Mouse (Mus musculus): ENCODE measurements around the gene Hoxa10. TPM values are rescaled to one million over a fixed set of nuclear protein-coding genes. Genes with fewer than 3 reads are reported as not detected.

Hoxa10 gene
- polyA plus RNA-seq, 1 experiment from 2014 or later: 294 TPM

GRCm38 (mm10) chr6:52270494-52271480 lies 30.1 kb upstream of the Hoxa10 start:
- Histone ChIP-seq H3K27me3 (peaks cover 75% of the 10 kb centered on the region), H3K4me1 (replicated peaks) (peaks cover 56% of the 10 kb centered on the region), H3K4me2 (peak overlapping the region; percentile 24; the same call in 1 of the 2 replicates), H3K9me3 (no peaks in the 10 kb centered on the region), H3K27ac (0 out of 2 replicates have a peak overlapping the region, but pooled peaks have one; percentile 29), H3K9ac (replicated peaks) (no peak overlapping the region), H3K36me3 (no peaks in the 10 kb centered on the region), H3K4me3 (replicated peaks) (no peak overlapping the region)
- no peak for ATAC-seq (ENCODE audit: insufficient number of reproducible peaks, insufficient read depth, low FRiP score, low TSS enrichment, low read depth)
- WGBS: 3% methylated on average over 23 of the region's 23 CpGs

- peak overlapping the region; percentile 46 for H3K4me2 ChIP-seq
- H3K27ac ChIP-seq: 0 out of 2 replicates have a peak overlapping the region, but pooled peaks have one; percentile 29
- no peak for ATAC-seq (ENCODE audit: insufficient number of reproducible peaks, insufficient read depth, low FRiP score, low TSS enrichment, low read depth)
- no peaks in the 10 kb centered on the region for H3K9me3 ChIP-seq
- H3K27me3 ChIP-seq: peaks cover 76% of the 10 kb centered on the region
- WGBS: 4% methylated on average over 3 of the region's 3 CpGs
- H3K9ac ChIP-seq (replicated peaks): no peak overlapping the region; the same call in 1 of the 2 replicates
- H3K36me3 ChIP-seq: no peaks in the 10 kb centered on the region
- H3K4me1 ChIP-seq (replicated peaks): peaks cover 47% of the 10 kb centered on the region
- H3K4me3 ChIP-seq (replicated peaks): no peak overlapping the region
These were observed 28.1 kb upstream of the Hoxa10 start for GRCm38 (mm10) chr6:52268756-52269155.

- 6% methylated on average over 7 of the region's 7 CpGs for WGBS
These were observed 27.7 kb upstream of the Hoxa10 start for GRCm38 (mm10) chr6:52268341-52268740.

GRCm38 (mm10) chr6:52267691-52268090 lies 27.0 kb upstream of the Hoxa10 start:
- peak overlapping the region; percentile 46 for H3K4me2 ChIP-seq
- H3K9ac ChIP-seq (replicated peaks): peak overlapping the region; percentile 49; the same call in 1 of the 2 replicates
- no peak overlapping the region for H3K27ac ChIP-seq
- peaks cover 71% of the 10 kb centered on the region for H3K27me3 ChIP-seq
- no peak overlapping the region for H3K4me3 ChIP-seq (replicated peaks)
- no peaks in the 10 kb centered on the region for H3K9me3 ChIP-seq
- 11% methylated on average over 3 of the region's 3 CpGs for WGBS
- ATAC-seq (ENCODE audit: insufficient number of reproducible peaks, insufficient read depth, low FRiP score, low TSS enrichment, low read depth): no peak
- no peaks in the 10 kb centered on the region for H3K36me3 ChIP-seq
- H3K4me1 ChIP-seq (replicated peaks): peaks cover 36% of the 10 kb centered on the region

More at GRCm38 (mm10) chr6:52268341-52268740, 27.7 kb upstream of the Hoxa10 start:
- no peaks in the 10 kb centered on the region for H3K9me3 ChIP-seq
- H3K4me3 ChIP-seq (replicated peaks): no peak overlapping the region
- no peaks in the 10 kb centered on the region for H3K36me3 ChIP-seq
- H3K4me2 ChIP-seq: peak overlapping the region; percentile 46
- H3K27ac ChIP-seq: 0 out of 2 replicates have a peak overlapping the region, but pooled peaks have one; percentile 29
- H3K27me3 ChIP-seq: peaks cover 73% of the 10 kb centered on the region
- peaks cover 43% of the 10 kb centered on the region for H3K4me1 ChIP-seq (replicated peaks)
- peak overlapping the region; percentile 49; the same call in 1 of the 2 replicates for H3K9ac ChIP-seq (replicated peaks)
- no peak for ATAC-seq (ENCODE audit: insufficient number of reproducible peaks, insufficient read depth, low FRiP score, low TSS enrichment, low read depth)

GRCm38 (mm10) chr6:52267221-52267620 lies 26.6 kb upstream of the Hoxa10 start:
- Histone ChIP-seq H3K27me3 (peaks cover 71% of the 10 kb centered on the region), H3K27ac (no peak overlapping the region), H3K36me3 (no peaks in the 10 kb centered on the region), H3K4me2 (peak overlapping the region; percentile 96), H3K9me3 (no peaks in the 10 kb centered on the region), H3K4me1 (replicated peaks) (peaks cover 35% of the 10 kb centered on the region), H3K9ac (replicated peaks) (peak overlapping the region; percentile 99), H3K4me3 (replicated peaks) (no peak overlapping the region; the same call in 1 of the 2 replicates)
- WGBS: 21% methylated on average over 5 of the region's 5 CpGs
- ATAC-seq (ENCODE audit: insufficient number of reproducible peaks, insufficient read depth, low FRiP score, low TSS enrichment, low read depth): no peak

GRCm38 (mm10) chr6:52266666-52266985 lies 26.0 kb upstream of the Hoxa10 start:
- H3K4me3 ChIP-seq (replicated peaks): peak overlapping the region; percentile 99
- peak overlapping the region; percentile 99 for H3K9ac ChIP-seq (replicated peaks)
- no peaks in the 10 kb centered on the region for H3K9me3 ChIP-seq
- H3K27me3 ChIP-seq: peaks cover 74% of the 10 kb centered on the region
- peak overlapping the region; percentile 96 for H3K4me2 ChIP-seq
- H3K4me1 ChIP-seq (replicated peaks): peaks cover 35% of the 10 kb centered on the region
- no peak for ATAC-seq (ENCODE audit: insufficient number of reproducible peaks, insufficient read depth, low FRiP score, low TSS enrichment, low read depth)
- WGBS: under 1% methylated on average over 9 of the region's 9 CpGs
- no peaks in the 10 kb centered on the region for H3K36me3 ChIP-seq
- peak overlapping the region; percentile 98 for H3K27ac ChIP-seq

GRCm38 (mm10) chr6:52265913-52266665 lies 25.4 kb upstream of the Hoxa10 start:
- Histone ChIP-seq H3K9ac (replicated peaks) (peak overlapping the region; percentile 99), H3K4me1 (replicated peaks) (peaks cover 34% of the 10 kb centered on the region), H3K4me2 (peak overlapping the region; percentile 96), H3K27me3 (peaks cover 74% of the 10 kb centered on the region), H3K27ac (peak overlapping the region; percentile 98), H3K36me3 (no peaks in the 10 kb centered on the region), H3K4me3 (replicated peaks) (peak overlapping the region; percentile 99), H3K9me3 (no peaks in the 10 kb centered on the region)
- ATAC-seq (ENCODE audit: insufficient number of reproducible peaks, insufficient read depth, low FRiP score, low TSS enrichment, low read depth): no peak
- WGBS: under 1% methylated on average over 19 of the region's 19 CpGs

GRCm38 (mm10) chr6:52265306-52265912 lies 24.8 kb upstream of the Hoxa10 start:
- Histone ChIP-seq H3K27me3 (peaks cover 71% of the 10 kb centered on the region), H3K9ac (replicated peaks) (peak overlapping the region; percentile 99), H3K36me3 (no peaks in the 10 kb centered on the region), H3K4me2 (peak overlapping the region; percentile 96), H3K27ac (peak overlapping the region; percentile 98), H3K4me1 (replicated peaks) (peaks cover 30% of the 10 kb centered on the region), H3K9me3 (no peaks in the 10 kb centered on the region), H3K4me3 (replicated peaks) (peak overlapping the region; percentile 99)
- no peak for ATAC-seq (ENCODE audit: insufficient number of reproducible peaks, insufficient read depth, low FRiP score, low TSS enrichment, low read depth)
- under 1% methylated on average over 18 of the region's 18 CpGs for WGBS

GRCm38 (mm10) chr6:52264106-52264790 lies 23.6 kb upstream of the Hoxa10 start:
- H3K9me3 ChIP-seq: no peaks in the 10 kb centered on the region
- ATAC-seq (ENCODE audit: insufficient number of reproducible peaks, insufficient read depth, low FRiP score, low TSS enrichment, low read depth): no peak
- peaks cover 67% of the 10 kb centered on the region for H3K27me3 ChIP-seq
- no peaks in the 10 kb centered on the region for H3K36me3 ChIP-seq
- 6% methylated on average over 5 of the region's 5 CpGs for WGBS
- H3K4me1 ChIP-seq (replicated peaks): peaks cover 35% of the 10 kb centered on the region
- peak overlapping the region; percentile 98 for H3K27ac ChIP-seq
- peak overlapping the region; percentile 99 for H3K4me3 ChIP-seq (replicated peaks)
- peak overlapping the region; percentile 99 for H3K9ac ChIP-seq (replicated peaks)
- peak overlapping the region; percentile 96 for H3K4me2 ChIP-seq

GRCm38 (mm10) chr6:52263321-52263585 lies 22.6 kb upstream of the Hoxa10 start:
- peak overlapping the region; percentile 98 for H3K27ac ChIP-seq
- peak overlapping the region; percentile 96 for H3K4me2 ChIP-seq
- peaks cover 58% of the 10 kb centered on the region for H3K27me3 ChIP-seq
- WGBS: 4% methylated on average over 6 of the region's 6 CpGs
- H3K9ac ChIP-seq (replicated peaks): peak overlapping the region; percentile 99
- peaks cover 26% of the 10 kb centered on the region for H3K4me1 ChIP-seq (replicated peaks)
- ATAC-seq (ENCODE audit: insufficient number of reproducible peaks, insufficient read depth, low FRiP score, low TSS enrichment, low read depth): no peak
- H3K9me3 ChIP-seq: no peaks in the 10 kb centered on the region
- peak overlapping the region; percentile 99 for H3K4me3 ChIP-seq (replicated peaks)
- peaks cover 3% of the 10 kb centered on the region; the same call in 1 of the 2 replicates for H3K36me3 ChIP-seq

Measured in limb, embryonic 12.5 days (tissue).